Mouse (Mus musculus) embryo, embryonic 11 days (tissue): ENCODE data around the gene Mtmr4.

Source experiments
- DNase-seq: peaks from one replicate; pipeline ENCODE4 v3.0.0-alpha.2; 2015

Mtmr4 gene

DNA sequence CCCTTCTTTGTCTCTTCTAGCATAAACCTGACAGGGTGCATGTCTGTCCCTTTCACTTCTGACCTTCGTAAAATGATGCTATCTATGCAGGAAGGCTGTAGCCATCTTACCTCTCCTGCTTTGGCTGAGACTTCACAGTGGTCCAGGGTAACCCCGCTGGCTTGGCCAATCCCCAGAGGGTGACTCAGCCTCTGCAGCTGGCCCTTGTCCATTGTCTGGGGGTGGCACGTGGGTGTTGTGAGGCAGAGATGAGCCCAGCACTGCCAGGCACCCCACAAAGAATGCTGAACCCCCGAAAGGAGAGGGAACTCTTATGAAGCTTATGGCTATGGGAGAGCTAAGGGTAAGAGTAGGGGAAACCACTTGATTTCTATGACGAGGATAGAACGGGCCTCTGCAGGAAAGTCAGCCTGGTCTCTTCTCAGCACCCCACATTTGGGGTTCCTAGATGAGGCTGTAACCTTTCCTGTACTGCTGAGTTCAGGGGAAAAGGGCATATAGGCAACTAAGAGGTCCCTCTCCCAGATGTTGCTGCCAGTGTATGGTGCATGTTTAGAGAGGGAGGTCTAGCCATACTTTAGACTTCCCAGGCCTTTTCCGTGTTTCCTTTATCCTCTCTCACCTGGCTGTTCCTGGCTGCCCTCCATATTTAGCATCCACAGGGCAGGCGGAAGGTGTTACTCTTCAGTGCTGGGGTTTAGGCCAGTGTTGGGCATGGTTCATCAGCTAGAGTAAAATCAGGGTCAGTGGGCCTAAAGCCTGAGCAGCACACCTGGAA, 9.8 kb upstream of the Mtmr4 start:
- no peak for DNase-seq

- no peak for DNase-seq
Observed at GRCm38 (mm10) chr11:87583291-87584034, 8.5 kb upstream of the Mtmr4 start.

DNA sequence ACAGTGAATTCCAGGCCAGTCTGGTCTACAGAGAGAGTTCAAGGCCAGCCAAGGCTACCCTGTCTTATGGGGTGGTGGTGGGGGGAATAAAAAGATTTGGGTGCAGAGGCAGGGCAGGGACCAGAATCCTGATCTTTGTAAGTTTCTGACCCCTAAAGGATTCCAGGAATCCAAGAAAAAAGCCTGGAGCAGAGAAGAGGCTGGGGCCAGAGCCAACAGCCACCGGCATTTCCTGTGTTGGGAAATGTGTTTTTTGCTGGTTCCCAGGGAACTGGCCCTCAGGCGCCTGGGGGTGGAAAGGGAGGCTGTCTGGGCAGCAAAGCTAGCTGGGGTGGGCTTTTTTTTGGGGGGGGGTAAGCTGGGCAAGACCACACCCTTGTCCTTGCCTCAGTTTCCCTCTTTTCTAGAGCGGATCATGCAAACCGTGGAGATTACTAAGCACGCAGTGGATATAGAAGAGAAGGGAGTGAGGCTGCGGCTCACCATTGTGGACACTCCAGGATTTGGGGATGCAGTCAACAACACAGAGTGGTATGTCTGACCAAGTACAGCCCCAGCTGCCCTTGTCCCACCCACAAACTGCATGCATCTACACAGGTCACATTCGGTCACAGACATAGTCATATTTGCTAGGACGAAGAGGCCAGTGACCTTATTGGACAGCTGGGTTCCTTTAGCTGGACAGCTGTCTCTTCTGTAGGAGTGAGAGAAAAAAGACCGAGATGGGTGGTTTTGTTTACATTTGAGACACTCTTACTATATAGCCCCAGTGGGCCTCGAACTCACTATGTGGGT, 7.1 kb upstream of the Mtmr4 start:
- no peak for DNase-seq

GRCm38 (mm10) chr11:87587211-87587874, 4.6 kb upstream of the Mtmr4 start:
- no peak for DNase-seq

- no peak for DNase-seq
Observed at GRCm38 (mm10) chr11:87589605-87590004, 2.4 kb upstream of the Mtmr4 start.

DNA sequence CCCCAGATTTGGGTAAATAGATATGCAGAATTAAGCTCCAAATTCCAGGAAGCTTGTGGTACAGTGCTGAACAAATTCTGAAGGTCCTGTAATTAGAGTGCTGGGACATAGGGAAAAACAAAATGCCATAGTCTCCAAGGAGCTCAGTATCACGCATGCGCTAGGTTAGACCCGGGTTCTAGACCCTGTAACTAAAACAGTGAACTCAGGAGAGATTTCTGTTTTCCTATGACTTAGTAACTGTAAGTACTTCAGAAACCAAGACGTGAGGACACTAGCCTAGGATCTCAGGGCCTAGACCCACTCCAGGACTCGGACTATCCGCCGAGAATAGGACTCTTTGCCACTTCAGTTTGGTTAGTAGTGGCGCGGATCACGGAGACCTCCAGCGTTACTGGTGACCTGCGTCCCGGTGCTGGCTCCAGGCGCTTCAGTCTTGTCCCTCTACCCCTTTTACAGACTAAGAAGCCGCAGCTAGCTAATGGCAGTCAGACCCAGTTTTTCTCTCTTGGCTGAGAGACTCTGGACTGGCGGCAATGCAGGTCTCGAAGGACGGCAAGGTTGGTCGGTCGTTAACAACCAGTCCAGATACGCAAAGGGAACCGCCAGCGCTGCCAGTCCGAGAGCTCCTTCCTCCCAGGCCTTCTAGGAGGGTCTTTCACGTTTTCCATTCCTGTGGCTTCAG, 979 bp upstream of the Mtmr4 start:
- peak; percentile 51 for DNase-seq

GRCm38 (mm10) chr11:87592354-87592695, 363 bp downstream of the Mtmr4 start:
- no peak for DNase-seq

- DNase-seq: no peak
Observed at GRCm38 (mm10) chr11:87592713-87593598, 994 bp downstream of the Mtmr4 start.

- DNase-seq: peak; percentile 95
Observed at GRCm38 (mm10) chr11:87595327-87595841, 3.4 kb downstream of the Mtmr4 start.

- peak; percentile 46 for DNase-seq
Observed at GRCm38 (mm10) chr11:87595976-87596375, 4.0 kb downstream of the Mtmr4 start.

DNA sequence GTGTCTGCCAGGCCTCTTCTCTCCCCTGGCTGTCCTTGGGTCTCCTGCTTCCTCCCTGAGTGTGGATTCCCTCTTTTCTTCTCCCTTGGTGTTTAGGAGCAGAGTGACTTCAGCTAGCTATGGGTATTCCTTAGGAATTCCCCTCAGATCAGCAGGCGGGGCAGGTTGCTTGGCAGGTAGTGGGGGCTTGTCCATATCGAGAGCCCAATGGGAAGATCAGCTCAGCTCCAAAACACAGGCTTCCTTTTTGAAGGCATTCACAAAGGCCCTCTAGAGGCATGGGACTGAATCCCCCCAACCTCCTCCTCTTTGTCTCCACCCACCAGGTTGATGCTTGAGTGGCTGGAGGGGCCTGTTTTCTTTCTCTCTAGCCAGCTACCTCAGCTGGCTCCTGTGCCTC, 4.5 kb downstream of the Mtmr4 start:
- DNase-seq: peak; percentile 48

- no peak for DNase-seq
Observed at GRCm38 (mm10) chr11:87597061-87597460, 5.1 kb downstream of the Mtmr4 start.

DNA sequence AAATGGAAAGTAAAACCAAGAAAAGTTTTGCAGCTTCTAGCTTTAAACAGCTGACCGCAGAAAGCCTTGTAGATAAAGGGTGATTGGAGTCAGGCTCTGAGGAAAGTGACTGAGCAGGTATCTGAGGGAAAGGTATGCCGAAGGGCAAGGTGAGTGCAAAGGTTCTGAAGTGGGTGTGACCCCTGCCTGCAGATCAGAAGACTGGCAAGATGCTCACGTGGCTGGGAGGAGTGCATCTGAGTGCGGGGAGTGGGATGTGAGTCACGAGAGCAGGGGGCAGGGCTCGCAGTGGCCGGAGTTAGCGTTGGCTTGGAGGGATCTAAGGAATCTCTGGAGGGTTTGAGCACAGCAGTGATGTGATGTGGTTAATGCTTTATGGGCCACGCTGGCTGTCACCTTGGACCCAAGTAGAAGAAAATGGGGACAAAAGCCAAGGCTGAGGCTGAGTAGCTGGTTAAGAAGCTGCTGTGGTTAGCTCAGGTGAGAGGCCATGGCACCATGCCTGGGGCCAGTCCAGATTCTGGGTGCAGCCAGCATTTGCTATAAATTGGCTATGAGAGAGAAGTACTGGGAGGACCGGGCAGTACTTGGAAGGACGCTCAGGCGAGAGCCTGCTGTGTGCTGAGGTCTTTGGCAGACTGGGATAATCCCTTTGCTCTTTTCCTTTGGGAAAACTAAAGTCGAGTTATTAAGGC, 7.6 kb downstream of the Mtmr4 start:
- DNase-seq: no peak

- no peak for DNase-seq
Observed at GRCm38 (mm10) chr11:87600322-87600853, 8.4 kb downstream of the Mtmr4 start.

- DNase-seq: no peak
Observed at GRCm38 (mm10) chr11:87602234-87602633, 10.3 kb downstream of the Mtmr4 start.

DNA sequence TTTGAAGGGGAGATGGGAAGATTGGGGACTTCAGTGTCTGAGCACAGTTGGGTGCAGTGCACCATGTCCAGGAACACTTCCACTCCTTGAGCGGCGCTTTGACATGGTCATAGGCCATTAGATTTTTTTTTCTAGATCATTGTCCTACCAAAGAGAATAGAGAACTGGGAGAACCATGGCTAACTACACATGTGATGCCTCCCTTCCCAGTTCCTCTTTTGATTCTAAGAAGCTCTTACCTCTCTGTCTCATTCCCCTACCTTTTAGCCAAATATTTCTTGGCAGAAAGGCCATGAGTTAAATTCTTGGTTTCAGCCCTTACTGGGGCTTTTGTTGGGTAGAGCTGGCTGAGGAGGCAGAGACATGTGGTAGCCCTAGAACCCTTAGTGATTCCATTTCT, 11.6 kb downstream of the Mtmr4 start:
- DNase-seq: no peak

DNA sequence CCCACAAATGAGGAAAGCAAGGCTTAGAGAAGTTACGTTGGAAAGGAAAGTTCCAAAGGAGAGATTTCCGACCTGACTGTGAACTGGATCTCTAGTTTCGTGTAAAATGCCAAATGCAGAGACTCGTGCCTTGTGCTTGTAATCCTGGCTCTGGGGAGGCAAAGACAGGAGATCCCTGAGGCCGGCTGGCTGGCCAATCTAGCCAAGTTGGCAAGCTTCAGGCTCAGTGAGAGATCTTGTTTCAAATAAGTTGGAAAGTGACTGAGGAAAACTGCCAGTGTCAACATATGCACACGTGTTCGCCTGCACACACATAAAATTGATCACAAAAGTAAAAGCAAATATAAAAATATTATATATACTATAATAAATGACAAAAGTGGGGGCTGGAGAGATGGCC, 17.3 kb downstream of the Mtmr4 start:
- no peak for DNase-seq

DNA sequence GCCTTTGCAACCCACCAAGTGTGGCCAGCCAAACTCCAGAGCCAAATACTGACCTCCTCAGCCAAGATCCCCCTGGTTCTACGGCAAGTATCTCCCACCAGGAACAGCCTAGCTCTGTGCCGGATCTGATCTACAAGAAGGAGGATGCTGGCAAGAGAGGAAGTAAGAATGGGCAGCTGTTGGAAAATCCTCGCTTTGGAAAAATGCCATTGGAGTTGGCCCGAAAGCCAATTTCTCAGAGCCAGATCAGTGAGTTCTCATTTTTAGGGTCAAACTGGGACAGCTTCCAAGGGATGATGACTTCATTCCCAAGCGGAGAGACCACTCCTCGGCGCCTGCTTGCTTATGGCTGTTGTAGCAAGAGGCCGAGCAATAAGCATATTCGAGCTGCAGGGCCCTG, 19.6 kb downstream of the Mtmr4 start:
- no peak for DNase-seq

- DNase-seq: no peak
Observed at GRCm38 (mm10) chr11:87613972-87614371, 22.0 kb downstream of the Mtmr4 start.

- no peak for DNase-seq
Observed at GRCm38 (mm10) chr11:87615551-87615950, 23.6 kb downstream of the Mtmr4 start.
